Mouse (Mus musculus) kidney, embryonic 16.5 days (tissue): Measurements from ENCODE around the gene Tlr9. TPM values are rescaled to one million over a fixed set of nuclear protein-coding genes. Genes with fewer than 3 reads are reported as not detected.
A peak's percentile ranks its signal among the peaks of the same experiment; 100 is the strongest.

Source experiments
- ATAC-seq: fragments of 200-750 bp; cut with Nextera tagmentation; 2 replicates; pipeline ENCODE4 v1.8.0; 2017; ENCODE audit warnings: moderate TSS enrichment; ENCODE audit not compliant: low FRiP score, low TSS enrichment
- H3K27ac ChIP-seq: fragments of 300-500 bp; sonication (generic); 2 replicates; pipeline ENCODE4 v1.5.1; 2014; ENCODE audit warnings: low read length
- H3K27me3 ChIP-seq: fragments of 300-500 bp; sonication (generic); 2 replicates; pipeline ENCODE4 v1.6.1; 2014; ENCODE audit warnings: low read length, control low read depth, mixed read lengths; ENCODE audit not compliant: insufficient read depth
- H3K36me3 ChIP-seq: fragments of 300-500 bp; sonication (generic); 2 replicates; pipeline ENCODE4 v1.6.1; 2014; ENCODE audit warnings: low read length, control low read depth, mixed read lengths; ENCODE audit not compliant: insufficient read depth
- H3K4me1 ChIP-seq: fragments of 300-500 bp; sonication (generic); 2 replicates; pipeline ENCODE4 v1.6.1; 2014; ENCODE audit warnings: low read length, control low read depth, mixed read lengths; ENCODE audit not compliant: insufficient read depth
- H3K4me2 ChIP-seq: fragments of 300-500 bp; sonication (generic); replicated peaks from 2 replicates; pipeline ENCODE4 v1.6.1; 2014; ENCODE audit warnings: low read depth, low read length
- H3K4me3 ChIP-seq: fragments of 300-500 bp; sonication (generic); 2 replicates; pipeline ENCODE4 v1.5.1; 2014; ENCODE audit warnings: mild to moderate bottlenecking, low read length
- H3K9ac ChIP-seq: fragments of 300-500 bp; sonication (generic); replicated peaks from 2 replicates; pipeline ENCODE4 v1.6.1; 2014; ENCODE audit warnings: low read length
- H3K9me3 ChIP-seq: fragments of 300-500 bp; sonication (generic); 2 replicates; pipeline ENCODE4 v1.6.1; 2016; ENCODE audit warnings: low read length, control low read depth
- WGBS: fragments of 180-500 bp; shearing (Covaris S2); extraction: QIAGEN DNeasy Blood & Tissue Kit; methylation state at CpG from one replicate; pipeline ENCODE4 v1.1.7; 2014; 5-methylcytosine and 5-hydroxymethylcytosine counted together
- polyA plus RNA-seq: library from polyadenylated mRNA; unstranded; fragments of >200 nt; fragmentation: Nextera tagmentation; extraction: Ambion mirVana; gene quantifications from 2 replicates; pipeline ENCODE4 v1.2.1, GENCODE M21; 2015

The Tlr9 gene
- polyA plus RNA-seq, 1 experiment from 2014 or later = 0.07 TPM

DNA sequence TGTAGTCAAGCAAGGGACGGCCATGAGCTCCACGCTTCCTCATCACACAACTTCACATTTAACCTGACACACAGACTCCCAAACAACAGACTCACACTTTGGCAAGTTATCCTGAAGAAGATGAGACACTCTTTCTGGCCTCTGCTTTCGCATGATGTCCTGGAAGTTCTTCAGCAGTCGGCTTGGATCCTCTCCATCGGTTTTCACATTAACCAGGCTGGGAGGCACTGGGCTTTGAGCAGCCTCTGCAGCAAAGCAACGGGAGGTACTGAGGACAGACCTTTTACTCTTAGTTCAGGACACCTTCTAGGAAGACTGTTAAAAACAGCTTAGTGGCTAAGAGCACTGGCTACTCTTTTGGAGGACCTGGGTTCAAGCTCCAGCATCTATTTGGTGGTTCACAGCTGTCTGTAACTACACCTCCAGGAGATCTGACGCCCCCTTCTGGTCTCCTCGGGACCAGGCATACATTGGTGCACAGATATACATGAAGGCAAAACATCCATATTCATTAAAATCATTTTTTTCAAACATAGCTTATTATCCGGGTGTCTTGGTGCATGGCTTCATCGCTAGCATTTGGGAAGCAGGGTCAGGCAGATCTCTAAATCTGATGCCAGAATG lies 19.3 kb downstream of the Tlr9 start:
- H3K27me3 ChIP-seq = no peaks in the 10 kb centered on the region
- no peak overlapping the region for H3K4me2 ChIP-seq
- no peak overlapping the region for H3K4me3 ChIP-seq
- H3K27ac ChIP-seq = no peak overlapping the region
- H3K36me3 ChIP-seq = peaks cover 55% of the 10 kb centered on the region
- 84% methylated on average over 10 of the region's 10 CpGs for WGBS
- no peaks in the 10 kb centered on the region for H3K9me3 ChIP-seq
- peaks cover 21% of the 10 kb centered on the region for H3K4me1 ChIP-seq
- no peak for ATAC-seq
- H3K9ac ChIP-seq = no peak overlapping the region

DNA sequence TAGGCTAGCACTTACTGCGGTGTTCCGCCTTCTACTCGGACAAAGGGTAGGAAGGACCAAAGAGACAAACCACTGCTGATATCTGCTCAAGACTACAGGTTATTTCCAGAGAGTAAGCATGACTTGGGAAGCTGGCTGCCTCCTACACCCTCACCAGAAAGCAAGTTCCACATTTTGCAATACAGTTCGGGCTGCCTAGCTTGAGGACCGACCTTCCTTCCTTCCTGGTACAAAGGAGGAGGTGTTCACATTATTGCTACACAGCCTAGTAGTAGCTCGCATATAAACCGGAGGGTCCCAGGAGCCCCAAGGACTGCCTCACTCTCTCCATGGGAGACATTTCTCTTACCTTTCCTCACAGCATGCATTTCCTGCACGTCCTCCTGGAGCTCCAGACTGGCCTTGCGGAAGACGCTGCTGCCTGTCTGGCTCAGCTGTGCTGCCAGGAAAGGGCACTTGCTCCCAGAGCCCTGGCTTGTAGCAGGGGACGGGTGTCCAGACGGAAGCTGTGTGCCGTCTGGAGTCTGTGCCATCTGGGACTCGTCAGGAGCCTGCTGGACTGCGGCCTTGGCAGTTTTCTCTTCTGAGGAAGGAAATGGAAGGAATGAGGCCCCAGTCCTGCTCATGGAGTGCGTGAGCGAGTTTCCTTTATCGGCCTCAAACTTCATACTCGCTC lies 20.6 kb downstream of the Tlr9 start:
- no peak overlapping the region for H3K4me3 ChIP-seq
- peak overlapping the region; percentile 67 for H3K27ac ChIP-seq
- 61% methylated on average over 19 of the region's 19 CpGs for WGBS
- H3K36me3 ChIP-seq = peaks cover 45% of the 10 kb centered on the region
- no peak overlapping the region for H3K4me2 ChIP-seq
- no peaks in the 10 kb centered on the region for H3K9me3 ChIP-seq
- H3K4me1 ChIP-seq = peaks cover 26% of the 10 kb centered on the region
- H3K9ac ChIP-seq = no peak overlapping the region
- no peak for ATAC-seq
- H3K27me3 ChIP-seq = no peaks in the 10 kb centered on the region

DNA sequence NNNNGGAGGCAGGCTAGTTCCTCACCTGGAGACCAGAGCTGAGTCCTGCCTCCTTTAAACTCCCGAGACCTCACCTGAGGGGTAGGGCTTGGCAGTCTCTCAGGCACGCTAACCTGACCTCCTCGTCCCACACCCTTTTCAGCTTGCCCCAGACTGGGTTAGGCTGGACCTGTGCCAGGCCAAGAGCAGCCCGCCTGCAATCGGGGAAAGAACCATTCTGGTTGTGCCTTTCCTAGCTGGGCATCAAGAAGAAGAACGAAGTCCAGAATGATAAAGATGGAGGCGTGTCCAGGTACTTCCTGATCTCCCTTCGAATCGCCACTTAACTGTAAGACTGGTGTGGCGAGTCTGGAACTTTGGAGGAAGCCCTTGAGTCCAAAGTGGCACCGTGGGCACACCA lies 27.2 kb downstream of the Tlr9 start:
- Histone ChIP-seq H3K27me3 (no peaks in the 10 kb centered on the region), H3K9ac (no peak overlapping the region), H3K9me3 (no peaks in the 10 kb centered on the region), H3K4me2 (no peak overlapping the region), H3K4me1 (peaks cover 37% of the 10 kb centered on the region), H3K4me3 (no peak overlapping the region), H3K36me3 (peaks cover 3% of the 10 kb centered on the region; the same call in 1 of the 2 replicates), H3K27ac (no peak overlapping the region)
- no peak for ATAC-seq
- 87% methylated on average over 11 of the region's 11 CpGs for WGBS

GRCm38 (mm10) chr9:106250245-106250644 lies 27.8 kb downstream of the Tlr9 start:
- peaks cover 33% of the 10 kb centered on the region for H3K4me1 ChIP-seq
- ATAC-seq = peak; percentile 7; the same call in 1 of the 2 replicates
- H3K4me3 ChIP-seq = no peak overlapping the region
- H3K9ac ChIP-seq = peak overlapping the region; percentile 22; the same call in 1 of the 2 replicates
- no peaks in the 10 kb centered on the region for H3K27me3 ChIP-seq
- WGBS = 25% methylated on average over 4 of the region's 4 CpGs
- no peaks in the 10 kb centered on the region for H3K36me3 ChIP-seq
- H3K27ac ChIP-seq = peak overlapping the region; percentile 49; the same call in 1 of the 2 replicates
- no peaks in the 10 kb centered on the region for H3K9me3 ChIP-seq
- H3K4me2 ChIP-seq = no peak overlapping the region

DNA sequence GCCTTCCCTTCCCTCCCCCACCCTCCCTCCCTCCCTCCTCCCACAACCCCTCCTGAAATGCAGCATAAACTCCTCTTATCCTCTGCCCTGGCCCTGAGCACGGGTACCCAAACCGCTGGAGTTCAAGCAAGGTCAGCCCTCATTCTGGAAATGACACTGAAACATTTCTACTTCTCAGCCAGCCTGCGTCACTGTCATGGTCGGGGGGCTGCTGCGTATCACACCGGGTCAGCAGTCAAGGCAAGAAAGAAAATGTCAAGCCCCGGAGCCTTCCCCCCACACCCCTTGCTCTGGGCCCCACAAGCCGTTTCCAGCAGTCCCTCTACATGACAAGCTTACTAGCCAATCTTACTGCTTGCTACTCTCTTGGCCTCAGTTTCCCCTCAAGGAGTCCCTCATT lies 28.7 kb downstream of the Tlr9 start:
- no peaks in the 10 kb centered on the region for H3K36me3 ChIP-seq
- H3K27me3 ChIP-seq = no peaks in the 10 kb centered on the region
- H3K4me2 ChIP-seq = no peak overlapping the region
- H3K9me3 ChIP-seq = no peaks in the 10 kb centered on the region
- ATAC-seq = no peak
- H3K4me3 ChIP-seq = no peak overlapping the region
- H3K4me1 ChIP-seq = peaks cover 32% of the 10 kb centered on the region
- WGBS = 52% methylated on average over 8 of the region's 8 CpGs
- H3K27ac ChIP-seq = no peak overlapping the region
- no peak overlapping the region for H3K9ac ChIP-seq

DNA sequence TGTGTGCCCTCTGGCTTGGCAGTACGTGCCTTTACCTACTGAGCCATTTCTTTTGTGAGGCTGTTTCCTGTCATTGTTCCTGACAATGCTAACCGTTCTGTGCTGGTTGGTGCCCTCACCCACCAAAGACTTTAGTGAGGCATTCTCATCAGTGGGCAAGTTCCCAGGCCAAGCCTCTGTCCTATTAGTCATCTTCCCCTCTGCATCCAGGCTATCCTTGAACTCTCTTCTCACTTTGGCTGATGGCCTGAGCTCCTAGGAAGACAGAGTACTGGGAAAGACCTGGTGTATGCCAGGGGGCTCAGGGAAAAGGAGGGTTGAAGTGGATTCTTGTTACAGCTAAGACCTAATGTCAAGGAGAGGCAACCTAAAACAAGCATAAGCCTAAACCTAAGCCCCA lies 31.6 kb downstream of the Tlr9 start:
- H3K27ac ChIP-seq = no peak overlapping the region
- no peaks in the 10 kb centered on the region for H3K36me3 ChIP-seq
- no peak overlapping the region for H3K4me3 ChIP-seq
- no peak overlapping the region for H3K4me2 ChIP-seq
- H3K27me3 ChIP-seq = no peaks in the 10 kb centered on the region
- no peak overlapping the region for H3K9ac ChIP-seq
- no peak for ATAC-seq
- H3K9me3 ChIP-seq = no peaks in the 10 kb centered on the region
- 65% methylated on average over 2 of the region's 2 CpGs for WGBS
- H3K4me1 ChIP-seq = peaks cover 14% of the 10 kb centered on the region; the same call in 1 of the 2 replicates

DNA sequence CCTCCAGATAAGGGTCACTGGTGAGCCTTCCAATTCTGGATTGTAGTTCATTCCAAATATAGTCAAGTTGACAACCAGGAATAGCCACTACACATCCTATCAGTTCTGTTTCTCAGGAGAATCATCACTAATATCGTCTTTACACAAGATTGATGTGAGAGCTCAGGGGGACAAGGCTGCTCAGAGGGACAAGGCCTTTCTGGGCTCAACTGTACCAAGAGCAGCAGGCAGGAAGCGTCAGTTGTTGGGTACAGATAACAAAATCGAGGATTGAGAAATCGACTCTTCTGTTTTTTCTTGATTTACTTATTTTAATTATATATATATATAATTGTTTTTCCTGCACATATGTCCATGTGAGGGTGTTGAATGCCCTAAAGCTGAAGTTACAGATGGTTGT lies 36.0 kb downstream of the Tlr9 start:
- WGBS = 95% methylated on average over 4 of the region's 4 CpGs
- Histone ChIP-seq H3K9me3 (no peaks in the 10 kb centered on the region), H3K4me2 (no peak overlapping the region), H3K36me3 (no peaks in the 10 kb centered on the region), H3K27ac (no peak overlapping the region), H3K4me3 (no peak overlapping the region), H3K27me3 (no peaks in the 10 kb centered on the region), H3K4me1 (no peaks in the 10 kb centered on the region), H3K9ac (no peak overlapping the region)
- no peak for ATAC-seq

- 75% methylated on average over 5 of the region's 5 CpGs for WGBS
- Histone ChIP-seq H3K9ac (no peak overlapping the region), H3K4me3 (no peak overlapping the region), H3K4me2 (no peak overlapping the region), H3K9me3 (no peaks in the 10 kb centered on the region), H3K27me3 (no peaks in the 10 kb centered on the region), H3K27ac (no peak overlapping the region), H3K4me1 (no peaks in the 10 kb centered on the region), H3K36me3 (no peaks in the 10 kb centered on the region)
- no peak for ATAC-seq
Measured at GRCm38 (mm10) chr9:106258990-106259389, 36.6 kb downstream of the Tlr9 start.

DNA sequence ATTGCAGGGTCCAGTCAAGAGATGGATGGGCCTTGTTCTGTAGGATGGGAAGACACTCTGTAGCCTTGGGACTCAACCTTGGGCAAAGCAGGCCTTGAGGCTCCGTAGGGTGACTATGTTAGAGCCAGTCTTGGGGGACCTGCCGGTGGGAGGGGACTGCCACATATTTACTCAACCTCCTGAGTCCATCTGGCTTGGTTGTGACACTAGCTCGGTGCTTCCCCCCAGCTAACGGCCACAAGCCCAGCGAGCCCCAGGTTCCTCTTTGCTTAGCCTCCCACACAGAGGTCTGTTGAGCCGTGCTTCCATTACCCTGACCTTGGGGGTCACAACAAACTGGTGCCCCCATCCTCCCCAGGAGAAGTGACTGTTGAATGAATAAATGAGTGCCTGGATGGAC lies 38.7 kb downstream of the Tlr9 start:
- no peak overlapping the region for H3K4me2 ChIP-seq
- H3K27ac ChIP-seq = no peak overlapping the region
- ATAC-seq = no peak
- H3K9ac ChIP-seq = no peak overlapping the region
- no peaks in the 10 kb centered on the region for H3K27me3 ChIP-seq
- H3K36me3 ChIP-seq = no peaks in the 10 kb centered on the region
- 67% methylated on average over 6 of the region's 6 CpGs for WGBS
- no peaks in the 10 kb centered on the region for H3K9me3 ChIP-seq
- no peaks in the 10 kb centered on the region for H3K4me1 ChIP-seq
- no peak overlapping the region for H3K4me3 ChIP-seq

- Histone ChIP-seq H3K36me3 (no peaks in the 10 kb centered on the region), H3K4me3 (no peak overlapping the region), H3K27me3 (no peaks in the 10 kb centered on the region), H3K4me2 (no peak overlapping the region), H3K27ac (no peak overlapping the region), H3K9me3 (no peaks in the 10 kb centered on the region), H3K4me1 (no peaks in the 10 kb centered on the region), H3K9ac (no peak overlapping the region)
- ATAC-seq = no peak
- WGBS = 87% methylated on average over 3 of the region's 3 CpGs
Measured at GRCm38 (mm10) chr9:106261491-106261890, 39.1 kb downstream of the Tlr9 start.
